Mouse (Mus musculus) embryonic facial prominence, embryonic 14.5 days (tissue): ENCODE measurements around the gene Tubd1. TPM values are rescaled to one million over a fixed set of nuclear protein-coding genes. Genes with fewer than 3 reads are reported as not detected.

Experiments
- microRNA counts: library from miRNA; unstranded; fragments of <30 nt; microRNA quantifications from one replicate; lab custom pipeline; 2017
- microRNA-seq: library from miRNA; unstranded; fragments of <30 nt; microRNA quantifications from one replicate; pipeline ENCODE4, GENCODE M21; 2016; ENCODE audit warnings: borderline number of aligned reads
- polyA plus RNA-seq: library from polyadenylated mRNA; unstranded; fragments of >200 nt; fragmentation: Nextera tagmentation; extraction: Ambion mirVana; gene quantifications from 2 replicates; pipeline ENCODE4 v1.2.1, GENCODE M21; 2014

Gene Tubd1
- polyA plus RNA-seq, 1 experiment from 2014 or later = 10.8 TPM

MicroRNA genes within 50 kb of the gene (microRNA counts, 519-probe panel; counts per million panel counts)
- microRNA mmu-miR-21 (lab: Ali Mortazavi, UCI) = 3,340 counts per million, percentile 79 among the panel's probes with 10 or more counts

Small RNAs within 50 kb of the gene (microRNA-seq; reads per million reads assigned to microRNA genes)
- gene Mir21a = 6,381 reads per million, percentile 91 among the genes with 10 or more reads in this experiment

Other genes with a start within 250 kb of the Tubd1 start
- gene Med13, start 187.4 kb upstream of the Tubd1 start, polyA plus RNA-seq = 14.1 and 15.6 TPM in 2 replicates
- gene Rnft1, start 60.3 kb upstream of the Tubd1 start, polyA plus RNA-seq = 53.5 and 53.6 TPM in 2 replicates
- 60.5 and 66.1 TPM in 2 replicates for gene Rps6kb1, start 186 bp upstream of the Tubd1 start, polyA plus RNA-seq
- gene Vmp1, start 138.8 kb downstream of the Tubd1 start, polyA plus RNA-seq = 86.6 and 96.2 TPM in 2 replicates
- gene Ptrh2, start 139.0 kb downstream of the Tubd1 start, polyA plus RNA-seq = 25.9 and 26.9 TPM in 2 replicates
- gene Cltc, start 212.6 kb downstream of the Tubd1 start, polyA plus RNA-seq = 167 and 175 TPM in 2 replicates